Mouse (Mus musculus): ENCODE data around the gene Pdk2.
A peak's percentile ranks its signal among the peaks of the same experiment; 100 is the strongest.

Gene Pdk2

GRCm38 (mm10) chr11:95001584-95002347 lies 39.4 kb downstream of the Pdk2 start:
- no peak for DNase-seq

- peak; percentile 64 to 73 for DNase-seq
Observed at GRCm38 (mm10) chr11:95001058-95001457, 40.1 kb downstream of the Pdk2 start.

DNA sequence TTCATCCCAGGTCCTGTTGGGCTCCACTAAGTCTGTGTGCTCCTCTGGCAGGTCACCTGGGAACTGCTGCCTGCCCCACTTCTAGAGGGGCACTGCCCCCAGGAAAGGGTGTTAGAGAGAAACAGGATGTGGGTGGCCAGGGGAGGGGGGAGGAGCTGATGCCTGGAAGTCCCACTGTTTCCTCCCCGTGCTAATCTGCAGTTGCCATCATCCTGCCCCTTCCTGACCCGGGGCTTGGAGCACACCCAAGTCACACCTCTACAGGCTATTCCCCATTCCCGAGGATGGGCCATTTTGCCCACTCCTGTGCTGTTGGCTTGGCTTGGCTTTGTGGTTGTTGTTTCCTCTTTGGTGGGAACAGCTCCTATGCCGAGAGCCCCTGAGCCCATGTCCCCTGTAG lies 40.6 kb downstream of the Pdk2 start:
- DNase-seq = peak; percentile 56 to 62

DNA sequence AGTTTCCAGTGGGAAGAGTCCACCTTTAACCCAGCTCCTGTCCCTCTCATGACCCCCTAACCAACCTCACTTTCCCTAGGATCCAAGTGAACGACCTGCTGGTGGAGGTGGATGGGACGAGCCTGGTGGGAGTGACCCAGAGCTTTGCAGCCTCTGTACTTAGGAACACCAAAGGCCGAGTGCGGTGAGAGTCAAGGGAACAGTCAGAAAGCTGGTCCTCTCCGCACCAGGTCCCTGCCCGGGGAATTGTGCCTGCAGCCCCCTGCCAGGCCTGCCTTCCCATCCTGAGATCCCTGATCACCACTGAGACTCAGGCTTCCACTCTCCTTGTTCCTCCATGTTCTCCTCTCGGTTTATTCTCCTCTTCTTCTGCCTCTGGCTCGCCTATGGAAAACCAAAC lies 41.0 kb downstream of the Pdk2 start:
- DNase-seq = no peak

DNA sequence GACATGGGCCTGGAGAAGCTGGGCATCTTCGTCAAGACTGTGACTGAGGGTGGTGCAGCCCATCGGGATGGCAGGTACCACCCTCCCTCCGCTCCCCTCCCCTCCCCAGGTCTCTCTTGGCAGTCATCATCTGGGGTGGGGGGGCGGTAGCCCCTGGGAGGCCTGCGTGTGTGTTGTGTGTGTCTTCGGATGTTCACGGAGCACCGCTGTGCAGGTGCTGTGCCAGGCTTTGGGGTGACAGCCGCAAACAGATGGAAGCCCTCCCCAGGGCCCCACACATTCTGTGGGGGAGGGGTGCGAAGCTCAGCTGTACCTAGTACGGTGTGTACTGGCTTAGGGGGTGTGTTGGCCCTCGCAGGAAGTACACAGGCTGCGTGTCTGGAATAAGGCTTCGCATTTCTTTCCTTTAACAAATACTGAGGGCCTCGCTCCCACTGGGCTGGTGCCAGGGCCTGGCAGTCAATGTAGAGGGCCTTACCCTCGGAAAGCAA lies 43.1 kb downstream of the Pdk2 start:
- no peak for DNase-seq

DNA sequence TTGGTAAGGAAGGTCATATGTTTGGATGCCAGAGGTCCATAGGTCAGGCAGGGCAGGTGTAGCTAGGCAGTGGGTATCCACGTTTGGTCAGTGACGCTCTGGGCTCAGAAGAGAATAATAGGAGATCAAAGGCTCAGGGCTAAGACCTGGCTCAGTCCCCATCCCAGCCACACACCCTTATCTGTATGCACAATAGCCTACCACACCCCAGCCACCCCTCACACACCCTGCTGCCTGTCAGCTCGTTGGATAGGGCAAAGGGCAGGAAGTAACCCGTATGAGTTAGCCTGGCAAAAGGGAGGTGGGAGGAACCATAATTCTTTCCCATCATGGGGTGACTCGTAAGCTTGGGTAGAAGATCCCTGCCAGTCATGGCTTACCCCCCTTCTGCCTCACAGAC lies 43.6 kb downstream of the Pdk2 start:
- no peak for DNase-seq

GRCm38 (mm10) chr11:94996984-94997383 lies 44.2 kb downstream of the Pdk2 start:
- DNase-seq = no peak

- DNase-seq = no peak
Observed at GRCm38 (mm10) chr11:94996101-94996500, 45.1 kb downstream of the Pdk2 start.

GRCm38 (mm10) chr11:94994947-94995772 lies 46.0 kb downstream of the Pdk2 start:
- DNase-seq = no peak

DNA sequence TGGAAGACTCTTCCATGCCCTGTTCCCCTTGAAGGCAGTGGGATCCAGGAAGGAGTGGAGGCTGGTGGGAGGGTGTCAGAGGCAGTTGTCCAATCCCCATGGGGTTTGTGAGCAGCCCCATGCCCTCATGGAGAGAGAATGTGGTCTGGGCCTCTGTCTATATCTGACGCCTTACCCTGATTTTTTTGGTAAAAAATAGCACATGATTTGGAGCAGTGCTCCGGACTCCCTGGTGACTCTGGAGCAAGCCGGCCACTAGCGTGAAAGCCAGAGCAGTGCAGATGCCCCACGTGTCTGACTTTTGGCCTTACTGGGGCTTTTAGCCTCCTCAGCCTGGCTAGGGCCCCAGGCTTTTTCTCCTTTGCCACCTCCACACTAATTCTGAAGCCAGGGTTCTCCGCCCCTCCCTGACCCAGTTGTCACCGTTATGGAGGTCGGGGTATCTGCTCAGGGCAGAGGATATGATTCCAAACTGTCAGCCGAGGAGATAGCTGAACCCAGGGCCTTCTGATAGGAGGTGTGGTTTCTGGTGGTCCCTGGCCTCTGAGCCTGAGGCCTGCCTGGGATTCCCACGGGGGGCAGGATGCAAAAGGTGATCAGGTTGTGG lies 46.8 kb downstream of the Pdk2 start:
- DNase-seq = no peak

DNA sequence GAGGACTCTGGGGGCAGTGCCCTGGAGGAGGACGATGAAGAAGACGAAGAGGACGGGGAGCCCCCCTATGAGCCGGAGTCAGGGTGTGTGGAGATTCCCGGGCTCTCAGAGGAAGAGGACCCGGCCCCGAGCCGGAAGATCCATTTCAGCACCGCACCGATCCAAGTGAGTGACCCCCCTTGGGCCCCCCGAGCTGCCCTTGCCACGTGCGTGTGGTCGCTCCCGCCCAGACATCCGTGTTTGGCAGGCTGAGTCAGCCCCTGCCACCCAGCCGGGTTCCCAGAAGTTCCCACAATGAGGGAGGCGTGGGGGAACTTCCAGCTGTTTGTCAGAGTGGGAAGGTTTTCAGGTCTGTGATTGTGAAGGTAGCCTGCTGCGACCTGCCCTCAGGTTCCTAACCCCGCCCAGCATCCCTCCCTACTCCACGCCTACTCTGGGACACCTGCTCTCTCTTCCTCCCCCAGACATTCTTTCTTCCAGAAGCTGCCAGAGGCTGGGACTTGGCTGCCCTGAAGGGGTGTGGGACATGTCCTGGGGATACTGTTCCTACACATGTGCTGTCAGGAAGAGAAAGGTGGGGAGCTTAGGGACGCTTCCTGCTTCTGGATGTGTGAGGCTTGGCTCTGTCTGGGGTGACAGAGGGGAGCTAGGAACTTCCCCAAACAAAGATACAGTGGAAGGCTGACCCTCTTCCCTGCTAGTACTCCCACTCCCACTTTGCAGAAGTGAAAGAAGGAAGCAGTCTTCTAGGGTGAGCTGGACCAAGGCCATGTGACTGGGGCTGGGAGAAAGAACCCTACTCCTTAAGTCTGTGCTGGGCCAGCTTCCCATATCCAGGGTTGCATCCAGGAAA lies 48.2 kb downstream of the Pdk2 start:
- peak; percentile 62 to 68 for DNase-seq

DNA sequence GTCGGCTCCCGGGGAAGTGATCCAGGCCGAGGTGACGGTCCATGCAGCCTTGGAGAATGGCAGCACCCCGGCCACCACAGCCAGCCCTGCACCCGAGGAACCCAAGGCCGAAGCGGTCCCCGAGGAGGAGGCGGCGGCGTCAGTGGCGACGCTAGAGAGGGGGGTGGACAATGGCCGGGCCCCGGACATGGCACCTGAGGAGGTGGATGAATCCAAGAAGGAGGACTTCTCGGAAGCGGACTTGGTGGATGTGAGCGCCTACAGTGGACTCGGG lies 48.7 kb downstream of the Pdk2 start:
- DNase-seq = no peak

GRCm38 (mm10) chr11:94991641-94992479 lies 49.3 kb downstream of the Pdk2 start:
- DNase-seq = peak in 1 of 2 experiments; percentile 44

DNA sequence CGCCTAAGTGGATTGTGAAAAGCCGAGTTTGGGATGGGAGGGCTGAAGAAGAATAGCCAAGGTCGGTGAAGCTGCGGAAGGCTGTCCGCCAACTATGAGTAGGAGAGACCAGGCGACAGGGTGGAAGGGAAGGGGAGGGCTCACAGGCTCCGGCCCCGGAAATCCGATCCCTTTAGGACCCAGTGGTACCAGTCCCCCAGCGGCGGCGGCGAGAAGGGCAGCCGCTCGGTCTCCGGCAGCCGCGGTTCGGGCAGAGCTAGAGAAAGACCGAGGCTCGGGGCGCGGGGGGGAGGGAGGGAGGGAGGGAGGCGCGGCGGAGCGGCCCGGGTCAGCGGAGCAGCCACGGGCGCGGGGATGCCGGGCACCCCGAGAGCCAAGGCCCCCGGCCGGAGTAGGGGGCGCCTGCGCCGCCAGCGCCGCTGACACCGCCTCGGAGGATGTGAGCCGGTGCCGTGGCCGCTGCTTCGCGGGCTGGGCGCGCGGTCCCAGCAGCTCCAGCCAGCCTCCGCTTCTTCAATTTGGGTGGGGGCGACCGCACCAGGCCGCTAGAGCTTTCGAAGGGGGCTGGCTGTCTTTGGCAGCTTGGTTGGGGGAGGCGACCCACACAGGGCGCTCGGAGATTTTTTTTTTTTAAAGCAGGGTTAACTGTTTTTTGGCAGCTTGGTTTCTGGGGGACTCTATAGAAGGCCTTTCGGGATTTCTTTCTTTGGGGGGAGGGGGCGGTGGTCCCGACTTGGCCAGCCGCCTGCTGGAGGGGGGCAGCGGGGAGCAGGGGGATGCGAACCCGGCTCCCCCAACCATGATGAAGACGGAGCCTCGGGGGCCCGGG lies 50.2 kb downstream of the Pdk2 start, which contains the start of gene Ppp1r9b:
Ppp1r9b (plus strand) TSS at position 287 of the 829 bp plus-strand sequence.
- DNase-seq = peak; percentile 91 to 92

GRCm38 (mm10) chr11:94990102-94990748 lies 50.9 kb downstream of the Pdk2 start:
- no peak for DNase-seq

DNA sequence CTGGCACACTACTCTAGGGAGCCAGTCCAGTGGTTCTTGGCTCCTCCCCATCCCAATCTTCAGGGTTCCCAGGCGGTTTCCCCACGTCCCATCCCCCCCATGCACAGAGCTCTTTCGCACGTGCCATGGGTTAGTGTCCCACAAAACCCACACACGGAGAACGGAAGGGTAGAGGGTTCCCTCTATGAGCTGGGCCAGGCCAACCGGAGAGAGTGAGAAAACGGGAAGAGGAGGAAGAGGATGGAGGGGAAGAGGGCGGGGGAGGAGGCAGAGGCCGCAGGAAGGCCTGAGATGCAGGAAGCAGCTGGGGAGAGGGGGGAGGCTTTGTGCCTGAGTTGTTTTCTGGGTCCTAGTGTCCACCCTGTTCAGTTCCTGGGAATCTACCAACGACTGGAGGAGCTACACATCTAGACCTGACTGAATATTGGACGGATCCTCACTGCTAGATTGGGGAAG lies 51.6 kb downstream of the Pdk2 start:
- peak; percentile 81 to 86 for DNase-seq

GRCm38 (mm10) chr11:94988780-94989561 lies 52.2 kb downstream of the Pdk2 start:
- DNase-seq = no peak

DNA sequence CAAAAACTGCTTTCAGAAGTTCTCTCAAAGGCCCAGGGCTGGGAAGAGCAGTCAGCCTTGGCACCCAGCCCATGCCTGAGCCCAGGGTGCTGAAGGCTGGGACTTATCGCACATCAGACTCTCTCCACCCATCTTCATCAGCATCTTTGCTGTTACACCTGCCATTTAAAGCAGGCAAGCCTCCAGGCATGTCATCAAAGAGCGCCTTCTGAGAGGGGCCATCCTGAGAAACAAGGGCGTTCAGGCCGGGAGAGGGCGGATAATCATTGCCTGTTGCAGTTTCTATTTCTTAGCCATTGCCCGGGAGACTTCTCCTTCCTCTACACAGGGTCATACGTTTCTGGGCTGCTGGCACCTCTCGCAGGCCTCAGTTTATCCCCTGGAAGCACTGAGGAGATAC lies 53.3 kb downstream of the Pdk2 start:
- no peak for DNase-seq

DNA sequence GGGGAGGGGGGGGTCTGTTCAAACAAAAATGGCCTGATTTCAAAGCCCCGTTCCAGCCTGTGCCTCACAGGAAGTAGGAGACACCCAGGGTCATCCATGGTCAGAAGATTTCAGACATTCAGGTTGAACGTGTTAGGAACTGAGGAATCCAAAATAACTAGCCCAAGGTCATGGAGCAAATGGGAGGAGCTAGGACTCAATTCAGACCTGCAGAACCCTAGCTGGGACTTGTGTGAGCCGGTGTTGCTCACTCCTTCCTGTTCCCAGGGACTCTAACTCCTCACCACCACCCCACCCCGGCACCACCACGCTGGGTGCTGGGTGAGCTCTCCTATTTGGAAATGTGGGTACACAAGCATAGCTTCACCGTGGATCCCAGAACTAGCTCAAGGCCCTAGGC lies 53.8 kb downstream of the Pdk2 start:
- DNase-seq = no peak

Data from kidney, adult 8-10 months (tissue).